10 mouse cellular contexts compared by ENCODE assay signal in the genomic region with DNA sequence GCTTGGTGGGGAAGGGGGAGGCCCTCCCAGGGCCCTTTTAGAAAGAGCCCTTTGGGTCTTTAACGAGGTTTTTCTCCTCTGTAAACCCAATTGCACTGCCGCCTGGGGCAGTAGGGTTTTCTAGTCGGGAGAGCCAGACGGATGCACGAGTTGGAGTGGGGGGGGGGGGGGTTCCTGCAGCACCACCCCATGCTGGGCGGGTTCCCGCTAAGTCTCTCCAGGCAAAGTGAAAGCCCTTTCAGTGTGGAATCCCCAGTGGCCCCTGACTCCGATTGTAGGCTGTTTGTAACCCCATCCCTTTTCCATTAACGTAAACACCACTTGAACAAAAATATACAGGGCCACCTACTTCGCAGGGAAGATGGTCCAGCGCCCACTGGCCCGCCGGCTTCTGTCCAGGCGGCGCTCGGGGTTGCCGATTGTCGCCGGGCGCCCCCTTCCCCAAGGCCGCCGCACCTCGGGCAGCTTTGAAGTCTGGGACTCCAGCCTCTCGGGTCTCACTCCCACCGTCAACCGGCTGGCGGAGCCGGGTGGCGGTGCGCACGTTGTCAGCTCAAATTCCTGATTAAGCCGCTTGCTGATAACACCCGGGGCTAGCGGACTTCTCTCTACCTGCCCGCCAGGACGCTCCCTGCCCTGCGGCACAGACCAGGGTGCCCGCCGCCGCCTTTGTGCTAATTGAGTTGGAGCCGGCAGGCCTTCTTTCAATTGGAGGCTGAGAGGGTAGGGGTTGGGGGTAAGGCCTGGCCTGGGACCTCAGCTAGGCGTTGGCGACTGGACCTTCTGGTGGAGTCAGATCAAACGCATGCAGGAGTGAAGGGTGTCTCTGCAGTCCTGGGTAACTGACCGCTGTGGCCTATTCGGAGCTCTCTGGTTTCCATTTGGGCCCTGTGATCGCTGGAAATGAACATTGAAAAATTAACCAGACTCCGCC. TPM values are rescaled to one million over a fixed set of nuclear protein-coding genes. Genes with fewer than 3 reads are reported as not detected.
A peak's percentile ranks its signal among the peaks of the same experiment; 100 is the strongest.
DNase-seq lines count a peak whose midpoint lies in the region; ATAC-seq and TF ChIP-seq lines count a peak whose summit lies in the region.
"Had no signal": no experiment of that assay in that cellular context is flagged by ENCODE, and none has a peak within 500 bp of the region (broad histone marks: within the 10 kb centered on the region; RNA-seq: fewer than 3 reads in every experiment).

No protein-coding gene starts in this region.

- H3K27ac ChIP-seq in heart, adult 2 months = no peak overlapping the region
- no peak overlapping the region for H3K27ac ChIP-seq in liver, postnatal 0 days (ENCODE audit: low read depth)
- H3K27ac ChIP-seq: left cerebral cortex, adult 2 months had no signal

- no peaks in the 10 kb centered on the region for H3K4me1 ChIP-seq in heart, adult 2 months (ENCODE audit: control insufficient read depth, insufficient read depth, low read length)
- 0 out of 2 replicates have a peak, but pooled peaks cover 2% of the 10 kb centered on the region for H3K4me1 ChIP-seq in liver, postnatal 0 days (ENCODE audit: insufficient read depth)

- no peak for TF ChIP-seq CTCF in heart, adult 2 months (IDR thresholded peaks at IDR 0.05)
- TF ChIP-seq CTCF in liver, postnatal 0 days (IDR thresholded peaks at IDR 0.05; ENCODE audit: low read depth) = no peak

- intact Hi-C loops in heart, adult 2 months (cut with DNase I) = no loop called here
- intact Hi-C loops in heart, postnatal 25 days (cut with DNase I) = no loop called here

- 3% methylated on average over 48 of the region's 48 CpGs for WGBS in heart, adult 2 months
- 2% methylated on average over 47 of the region's 48 CpGs for WGBS in liver, postnatal 0 days (ENCODE audit: insufficient replicate concordance)

- H3K79me2 ChIP-seq in heart, adult 2 months (replicated peaks; ENCODE audit: control insufficient read depth, insufficient read depth, low read length) = no peaks in the 10 kb centered on the region

- TF ChIP-seq EP300 in heart, adult 2 months (IDR thresholded peaks at IDR 0.05; ENCODE audit: insufficient read depth, low read depth, low read length) = no peak
- TF ChIP-seq EP300 in liver, postnatal 0 days (IDR thresholded peaks at IDR 0.05; ENCODE audit: low read depth) = no peak

- H3K9ac ChIP-seq in heart, adult 2 months (ENCODE audit: low read depth, low read length) = peak overlapping the region; percentile 19; the same call in 1 of the 2 replicates
- H3K9ac ChIP-seq in liver, postnatal 0 days (replicated peaks) = 0 out of 2 replicates have a peak overlapping the region, but pooled peaks have one; percentile 11

- H3K4me3 ChIP-seq in heart, adult 2 months = peak overlapping the region; percentile 42
- peak overlapping the region; percentile 19; the same call in 1 of the 2 replicates for H3K4me3 ChIP-seq in liver, postnatal 0 days (ENCODE audit: low read depth, low read length)
- H3K4me3 ChIP-seq: left cerebral cortex, adult 2 months had no signal

- H3K9me3 ChIP-seq in liver, postnatal 0 days (ENCODE audit: low read length) = no peaks in the 10 kb centered on the region

- ATAC-seq in liver, postnatal 0 days = no peak

- TF ChIP-seq POLR2A in heart, adult 2 months (IDR thresholded peaks at IDR 0.05; ENCODE audit: insufficient read depth, low read depth, low read length) = no peak

- peaks cover 36% of the 10 kb centered on the region for H3K27me3 ChIP-seq in heart, adult 2 months (ENCODE audit: control insufficient read depth, insufficient read depth, low read length)
- peaks cover 84% of the 10 kb centered on the region for H3K27me3 ChIP-seq in liver, postnatal 0 days (ENCODE audit: insufficient read depth, low read length)

- DNase-seq in heart, adult 2 months = no peak
- no peak for DNase-seq in heart, postnatal 25 days (ENCODE audit: low spot score)
- peak; percentile 17 for DNase-seq in retina, embryonic 14.5 days (ENCODE audit: low spot score)
- DNase-seq in retina, postnatal 1 day = no peak
- no peak for DNase-seq in liver, postnatal 0 days
- DNase-seq in right cerebral cortex, postnatal 10 days (ENCODE audit: low spot score in 2 of 2) = no peak
- no peak for DNase-seq in MN1 (ENCODE audit: low spot score)
- no peak for DNase-seq in urinary bladder, adult 18-20 months (ENCODE audit: low spot score in 2 of 2)

- peak overlapping the region; percentile 47 for H3K4me2 ChIP-seq in liver, postnatal 0 days (ENCODE audit: low read depth, low read length)

- H3K36me3 ChIP-seq in heart, adult 2 months (ENCODE audit: control insufficient read depth, insufficient read depth, low read length) = no peaks in the 10 kb centered on the region
- H3K36me3 ChIP-seq in liver, postnatal 0 days (replicated peaks; ENCODE audit: insufficient read depth, low read length) = no peaks in the 10 kb centered on the region

RNA-seq across cellular contexts. Expression of gene Foxf1, which starts 10.7 kb away (rescaled TPM):
- under 1 TPM; 0.13 to 0.43 TPM for total RNA-seq in heart, adult 2 months (2021)
- 0.44 and 1.2 TPM in 2 replicates for polyA plus RNA-seq in heart, adult 2 months (2012; rRNA removed)
- under 1 TPM in 1 of 2 experiments, not detected in 1; 0.20 TPM for total RNA-seq in heart, postnatal 25 days (2021)
- 2.7 and 3.1 TPM in 2 replicates for polyA plus RNA-seq in liver, postnatal 0 days (2015; fragmentation: Nextera tagmentation; extraction: Ambion mirVana)
- total RNA-seq: neutrophil, adult 5-6 weeks had no signal

RNA-seq across cellular contexts. Expression of gene Mthfsd, which starts 34.8 kb away (rescaled TPM):
- 10 to 100 TPM; 12.8 to 13.5 TPM for total RNA-seq in heart, adult 2 months (2021)
- polyA plus RNA-seq in heart, adult 2 months (2012; rRNA removed) = 26.4 and 27.7 TPM in 2 replicates
- total RNA-seq in heart, postnatal 25 days (2021) = 10 to 100 TPM; 13.2 to 14.2 TPM
- 12.9 and 13.7 TPM in 2 replicates for polyA plus RNA-seq in liver, postnatal 0 days (2015; fragmentation: Nextera tagmentation; extraction: Ambion mirVana)

RNA-seq across cellular contexts. Expression of gene Foxc2, which starts 42.5 kb away (rescaled TPM):
- 1 to 10 TPM; 2.0 to 2.2 TPM for total RNA-seq in heart, adult 2 months (2021)
- polyA plus RNA-seq in heart, adult 2 months (2012; rRNA removed) = 0.97 and 2.0 TPM in 2 replicates
- total RNA-seq in heart, postnatal 25 days (2021) = 1 to 10 TPM; 2.0 to 2.2 TPM
- polyA plus RNA-seq in liver, postnatal 0 days (2015; fragmentation: Nextera tagmentation; extraction: Ambion mirVana) = 0.04 and 0.05 TPM in 2 replicates
- total RNA-seq: neutrophil, adult 5-6 weeks had no signal

RNA-seq across cellular contexts. Expression of gene Foxl1, which starts 54.3 kb away (rescaled TPM):
- total RNA-seq in heart, adult 2 months (2021) = under 1 TPM; 0.07 to 0.08 TPM
- polyA plus RNA-seq in heart, adult 2 months (2012; rRNA removed) = 0.08 and 0.09 TPM in 2 replicates
- total RNA-seq in heart, postnatal 25 days (2021) = under 1 TPM in 1 of 2 experiments, not detected in 1; 0.16 TPM
- not detected in 2 replicates for polyA plus RNA-seq in liver, postnatal 0 days (2015; fragmentation: Nextera tagmentation; extraction: Ambion mirVana)
- total RNA-seq: neutrophil, adult 5-6 weeks had no signal
